Mouse (Mus musculus) erythroblast, embryonic 14.5 days (primary cell): ENCODE data around the gene Pdhx.

ENCODE experiments used
- GATA1 ChIP-seq: IDR thresholded peaks from 2 replicates; pipeline ENCODE4 v1.6.1; 2012; ENCODE audit warnings: low read length, inconsistent platforms, mixed read lengths
- TAL1 ChIP-seq: IDR thresholded peaks from 3 replicates; pipeline ENCODE4 v1.6.1; 2012; ENCODE audit warnings: low read length, inconsistent platforms, mixed read lengths

GRCm38 (mm10) chr2:103058266-103058665, 15.0 kb downstream of the Pdhx start:
- TF ChIP-seq GATA1 (no peak), TAL1 (no peak)
